Comparison of ENCODE assay signal across 11 mouse cellular contexts in the genomic region with DNA sequence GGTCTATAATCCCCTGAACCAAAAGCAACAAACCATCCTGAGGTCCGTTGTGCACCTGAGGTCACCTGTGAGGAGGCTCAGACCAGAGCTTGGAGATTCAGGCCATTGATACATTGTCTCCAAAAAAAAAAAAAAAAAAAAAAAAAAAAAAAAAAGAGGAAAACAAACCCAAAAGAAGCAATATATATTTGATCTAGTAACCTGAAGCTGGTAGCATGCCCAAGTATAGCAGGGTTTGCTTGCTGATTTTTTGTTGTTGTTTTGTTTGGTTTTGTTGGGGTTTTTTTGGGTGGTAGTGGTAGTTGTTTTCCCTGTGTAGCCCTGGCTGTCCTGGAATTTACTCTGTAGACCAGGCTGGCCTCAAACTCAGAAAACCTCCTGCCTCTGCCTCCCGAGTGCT. TPM values are rescaled to one million over a fixed set of nuclear protein-coding genes. Genes with fewer than 3 reads are reported as not detected.
A peak's percentile ranks its signal among the peaks of the same experiment; 100 is the strongest.
DNase-seq lines count a peak whose midpoint lies in the region; ATAC-seq lines count a peak whose summit lies in the region.
"Had no signal": no experiment of that assay in that cellular context is flagged by ENCODE, and none has a peak within 500 bp of the region (broad histone marks: within the 10 kb centered on the region; RNA-seq: fewer than 3 reads in every experiment).

No protein-coding gene starts in this region.

- no peak overlapping the region for H3K27ac ChIP-seq in heart, embryonic 10.5 days
- no peak overlapping the region for H3K27ac ChIP-seq in midbrain, embryonic 12.5 days (replicated peaks)
- H3K27ac ChIP-seq in midbrain, embryonic 16.5 days (ENCODE audit: low read length) = no peak overlapping the region
- H3K27ac ChIP-seq in limb, embryonic 10.5 days = no peak overlapping the region
- no peak overlapping the region for H3K27ac ChIP-seq in stomach, embryonic 15.5 days

- no peaks in the 10 kb centered on the region for H3K9me3 ChIP-seq in heart, embryonic 10.5 days
- H3K9me3 ChIP-seq in midbrain, embryonic 12.5 days = no peaks in the 10 kb centered on the region
- no peaks in the 10 kb centered on the region for H3K9me3 ChIP-seq in midbrain, embryonic 16.5 days (replicated peaks; ENCODE audit: control insufficient read depth, low read length, poor library complexity, severe bottlenecking)
- no peaks in the 10 kb centered on the region for H3K9me3 ChIP-seq in limb, embryonic 10.5 days (replicated peaks)
- no peaks in the 10 kb centered on the region for H3K9me3 ChIP-seq in stomach, embryonic 15.5 days

- no peaks in the 10 kb centered on the region for H3K27me3 ChIP-seq in heart, embryonic 10.5 days (ENCODE audit: insufficient read depth, poor library complexity, severe bottlenecking)
- peaks cover 4% of the 10 kb centered on the region; the same call in 1 of the 2 replicates for H3K27me3 ChIP-seq in midbrain, embryonic 12.5 days
- no peaks in the 10 kb centered on the region for H3K27me3 ChIP-seq in midbrain, embryonic 16.5 days (ENCODE audit: control insufficient read depth, insufficient read depth, low read depth, low read length)
- no peaks in the 10 kb centered on the region for H3K27me3 ChIP-seq in limb, embryonic 10.5 days (ENCODE audit: low read depth, poor library complexity, severe bottlenecking)
- H3K27me3 ChIP-seq in stomach, embryonic 15.5 days (replicated peaks) = no peaks in the 10 kb centered on the region

- intact Hi-C loops in heart, postnatal 25 days (cut with DNase I) = loop anchor here (10.0 kb wide), 1 partner anchor 56 kb away; the partner anchor contains the start of gene Zbtb9

- peak overlapping the region; percentile 68 for H3K4me2 ChIP-seq in midbrain, embryonic 12.5 days (replicated peaks)
- no peak overlapping the region for H3K4me2 ChIP-seq in midbrain, embryonic 16.5 days (ENCODE audit: low read length)
- peak overlapping the region; percentile 62 for H3K4me2 ChIP-seq in stomach, embryonic 15.5 days

- H3K4me1 ChIP-seq in heart, embryonic 10.5 days = peaks cover 7% of the 10 kb centered on the region; the same call in 1 of the 2 replicates
- peaks cover 15% of the 10 kb centered on the region for H3K4me1 ChIP-seq in midbrain, embryonic 12.5 days
- peaks cover 4% of the 10 kb centered on the region for H3K4me1 ChIP-seq in midbrain, embryonic 16.5 days (ENCODE audit: control insufficient read depth, insufficient read depth, low read length)
- H3K4me1 ChIP-seq in limb, embryonic 10.5 days = peaks cover 11% of the 10 kb centered on the region
- peaks cover 4% of the 10 kb centered on the region; the same call in 1 of the 2 replicates for H3K4me1 ChIP-seq in stomach, embryonic 15.5 days

- no peak for DNase-seq in heart, embryonic 10.5 days (ENCODE audit: low spot score)
- DNase-seq in heart, postnatal 25 days (ENCODE audit: low spot score) = no peak
- DNase-seq in limb, embryonic 10.5 days (ENCODE audit: low spot score) = no peak
- DNase-seq in gastrocnemius, postnatal 25 days = no peak
- no peak for DNase-seq in cerebellum, adult 18-20 months
- DNase-seq: kidney, adult 18-20 months; lung, postnatal 36 days; right cerebral cortex, postnatal 25 days had no signal

- WGBS in heart, embryonic 10.5 days = 80% methylated on average over 2 of the region's 2 CpGs
- 80% methylated on average over 2 of the region's 2 CpGs for WGBS in midbrain, embryonic 12.5 days
- WGBS in midbrain, embryonic 16.5 days = 81% methylated on average over 2 of the region's 2 CpGs
- 64% methylated on average over 2 of the region's 2 CpGs for WGBS in limb, embryonic 10.5 days
- 69% methylated on average over 2 of the region's 2 CpGs for WGBS in stomach, embryonic 15.5 days

- ATAC-seq in midbrain, embryonic 12.5 days (ENCODE audit: low FRiP score, low read depth) = no peak
- ATAC-seq in midbrain, embryonic 16.5 days = no peak
- ATAC-seq in stomach, embryonic 15.5 days (ENCODE audit: insufficient read depth, low FRiP score, low read depth) = no peak

- H3K36me3 ChIP-seq in heart, embryonic 10.5 days = peaks cover 17% of the 10 kb centered on the region
- H3K36me3 ChIP-seq in midbrain, embryonic 12.5 days = peaks cover 12% of the 10 kb centered on the region
- no peaks in the 10 kb centered on the region for H3K36me3 ChIP-seq in midbrain, embryonic 16.5 days (ENCODE audit: control insufficient read depth, insufficient read depth, low read length)
- H3K36me3 ChIP-seq in limb, embryonic 10.5 days = peaks cover 33% of the 10 kb centered on the region
- H3K36me3 ChIP-seq in stomach, embryonic 15.5 days = peaks cover 10% of the 10 kb centered on the region; the same call in 1 of the 2 replicates

- H3K4me3 ChIP-seq in heart, embryonic 10.5 days = peak overlapping the region; percentile 81
- H3K4me3 ChIP-seq in midbrain, embryonic 12.5 days = peak overlapping the region; percentile 79
- H3K4me3 ChIP-seq in midbrain, embryonic 16.5 days (ENCODE audit: low read depth, low read length) = no peak overlapping the region
- peak overlapping the region; percentile 81 for H3K4me3 ChIP-seq in limb, embryonic 10.5 days
- peak overlapping the region; percentile 79; the same call in 1 of the 2 replicates for H3K4me3 ChIP-seq in stomach, embryonic 15.5 days (replicated peaks)

- H3K9ac ChIP-seq in midbrain, embryonic 12.5 days (replicated peaks) = no peak overlapping the region
- no peak overlapping the region for H3K9ac ChIP-seq in midbrain, embryonic 16.5 days (ENCODE audit: low read depth, low read length)
- no peak overlapping the region for H3K9ac ChIP-seq in stomach, embryonic 15.5 days

RNA-seq across cellular contexts. Expression of gene Kifc5b, which starts 1.5 kb away (rescaled TPM):
- polyA plus RNA-seq in heart, embryonic 10.5 days (2016; fragmentation: Nextera tagmentation; extraction: Ambion mirVana) = 6.7 and 8.3 TPM in 2 replicates
- total RNA-seq in heart, postnatal 25 days (2021) = under 1 TPM; 0.44 to 0.48 TPM
- polyA plus RNA-seq in midbrain, embryonic 12.5 days (2016; fragmentation: Nextera tagmentation; extraction: Ambion mirVana) = 6.3 and 9.1 TPM in 2 replicates
- 2.3 and 3.3 TPM in 2 replicates for polyA plus RNA-seq in midbrain, embryonic 16.5 days (2015; fragmentation: Nextera tagmentation; extraction: Ambion mirVana)
- polyA plus RNA-seq in limb, embryonic 10.5 days (2016; fragmentation: Nextera tagmentation; extraction: Ambion mirVana) = 12.3 and 12.6 TPM in 2 replicates
- 6.1 and 7.6 TPM in 2 replicates for polyA plus RNA-seq in stomach, embryonic 15.5 days (2015; fragmentation: Nextera tagmentation; extraction: Ambion mirVana)
- total RNA-seq in gastrocnemius, postnatal 25 days (2021) = under 1 TPM; 0.31 to 0.56 TPM

RNA-seq across cellular contexts. Expression of gene Phf1, which starts 14.5 kb away (rescaled TPM):
- 6.0 and 7.3 TPM in 2 replicates for polyA plus RNA-seq in heart, embryonic 10.5 days (2016; fragmentation: Nextera tagmentation; extraction: Ambion mirVana)
- 10 to 100 TPM; 10.8 to 12.3 TPM for total RNA-seq in heart, postnatal 25 days (2021)
- 11.6 and 11.9 TPM in 2 replicates for polyA plus RNA-seq in midbrain, embryonic 12.5 days (2016; fragmentation: Nextera tagmentation; extraction: Ambion mirVana)
- polyA plus RNA-seq in midbrain, embryonic 16.5 days (2015; fragmentation: Nextera tagmentation; extraction: Ambion mirVana) = 24.5 and 28.0 TPM in 2 replicates
- polyA plus RNA-seq in limb, embryonic 10.5 days (2016; fragmentation: Nextera tagmentation; extraction: Ambion mirVana) = 3.5 and 5.0 TPM in 2 replicates
- polyA plus RNA-seq in stomach, embryonic 15.5 days (2015; fragmentation: Nextera tagmentation; extraction: Ambion mirVana) = 8.5 and 8.7 TPM in 2 replicates
- total RNA-seq in gastrocnemius, postnatal 25 days (2021) = 1 to 10 TPM; 5.1 to 5.9 TPM

RNA-seq across cellular contexts. Expression of gene Cuta, which starts 21.0 kb away (rescaled TPM):
- 155 and 167 TPM in 2 replicates for polyA plus RNA-seq in heart, embryonic 10.5 days (2016; fragmentation: Nextera tagmentation; extraction: Ambion mirVana)
- total RNA-seq in heart, postnatal 25 days (2021) = 10 to 100 TPM; 91.4 to 92.5 TPM
- 156 and 159 TPM in 2 replicates for polyA plus RNA-seq in midbrain, embryonic 12.5 days (2016; fragmentation: Nextera tagmentation; extraction: Ambion mirVana)
- 130 TPM in 2 replicates for polyA plus RNA-seq in midbrain, embryonic 16.5 days (2015; fragmentation: Nextera tagmentation; extraction: Ambion mirVana)
- 184 and 188 TPM in 2 replicates for polyA plus RNA-seq in limb, embryonic 10.5 days (2016; fragmentation: Nextera tagmentation; extraction: Ambion mirVana)
- polyA plus RNA-seq in stomach, embryonic 15.5 days (2015; fragmentation: Nextera tagmentation; extraction: Ambion mirVana) = 179 and 191 TPM in 2 replicates
- total RNA-seq in gastrocnemius, postnatal 25 days (2021) = 10 to 100 TPM; 83.7 to 87.0 TPM

RNA-seq across cellular contexts. Expression of gene Syngap1, which starts 22.7 kb away (rescaled TPM):
- 0.86 and 1.6 TPM in 2 replicates for polyA plus RNA-seq in heart, embryonic 10.5 days (2016; fragmentation: Nextera tagmentation; extraction: Ambion mirVana)
- total RNA-seq in heart, postnatal 25 days (2021) = 1 to 10 TPM; 5.3 to 5.5 TPM
- 3.3 and 3.6 TPM in 2 replicates for polyA plus RNA-seq in midbrain, embryonic 12.5 days (2016; fragmentation: Nextera tagmentation; extraction: Ambion mirVana)
- 4.3 and 4.6 TPM in 2 replicates for polyA plus RNA-seq in midbrain, embryonic 16.5 days (2015; fragmentation: Nextera tagmentation; extraction: Ambion mirVana)
- 2.8 and 3.1 TPM in 2 replicates for polyA plus RNA-seq in limb, embryonic 10.5 days (2016; fragmentation: Nextera tagmentation; extraction: Ambion mirVana)
- 2.0 and 2.2 TPM in 2 replicates for polyA plus RNA-seq in stomach, embryonic 15.5 days (2015; fragmentation: Nextera tagmentation; extraction: Ambion mirVana)
- total RNA-seq in gastrocnemius, postnatal 25 days (2021) = 1 to 10 TPM; 2.7 to 4.7 TPM

RNA-seq across cellular contexts. Expression of gene Zbtb9, which starts 54.6 kb away (rescaled TPM):
- 12.5 and 14.6 TPM in 2 replicates for polyA plus RNA-seq in heart, embryonic 10.5 days (2016; fragmentation: Nextera tagmentation; extraction: Ambion mirVana)
- 1 to 10 TPM; 2.9 to 3.8 TPM for total RNA-seq in heart, postnatal 25 days (2021)
- polyA plus RNA-seq in midbrain, embryonic 12.5 days (2016; fragmentation: Nextera tagmentation; extraction: Ambion mirVana) = 18.5 and 19.9 TPM in 2 replicates
- polyA plus RNA-seq in midbrain, embryonic 16.5 days (2015; fragmentation: Nextera tagmentation; extraction: Ambion mirVana) = 13.8 and 15.9 TPM in 2 replicates
- polyA plus RNA-seq in limb, embryonic 10.5 days (2016; fragmentation: Nextera tagmentation; extraction: Ambion mirVana) = 20.6 and 22.0 TPM in 2 replicates
- 13.3 and 14.9 TPM in 2 replicates for polyA plus RNA-seq in stomach, embryonic 15.5 days (2015; fragmentation: Nextera tagmentation; extraction: Ambion mirVana)
- under 1 TPM; 0.43 to 0.92 TPM for total RNA-seq in gastrocnemius, postnatal 25 days (2021)
